Mouse (Mus musculus): ENCODE results near the gene Gprc5c. TPM values are rescaled to one million over a fixed set of nuclear protein-coding genes. Genes with fewer than 3 reads are reported as not detected.
A peak's percentile ranks its signal among the peaks of the same experiment; 100 is the strongest.

Gene Gprc5c
- total RNA-seq, 2 experiments from 2014 or later: 0.09 to 0.77 TPM

DNA sequence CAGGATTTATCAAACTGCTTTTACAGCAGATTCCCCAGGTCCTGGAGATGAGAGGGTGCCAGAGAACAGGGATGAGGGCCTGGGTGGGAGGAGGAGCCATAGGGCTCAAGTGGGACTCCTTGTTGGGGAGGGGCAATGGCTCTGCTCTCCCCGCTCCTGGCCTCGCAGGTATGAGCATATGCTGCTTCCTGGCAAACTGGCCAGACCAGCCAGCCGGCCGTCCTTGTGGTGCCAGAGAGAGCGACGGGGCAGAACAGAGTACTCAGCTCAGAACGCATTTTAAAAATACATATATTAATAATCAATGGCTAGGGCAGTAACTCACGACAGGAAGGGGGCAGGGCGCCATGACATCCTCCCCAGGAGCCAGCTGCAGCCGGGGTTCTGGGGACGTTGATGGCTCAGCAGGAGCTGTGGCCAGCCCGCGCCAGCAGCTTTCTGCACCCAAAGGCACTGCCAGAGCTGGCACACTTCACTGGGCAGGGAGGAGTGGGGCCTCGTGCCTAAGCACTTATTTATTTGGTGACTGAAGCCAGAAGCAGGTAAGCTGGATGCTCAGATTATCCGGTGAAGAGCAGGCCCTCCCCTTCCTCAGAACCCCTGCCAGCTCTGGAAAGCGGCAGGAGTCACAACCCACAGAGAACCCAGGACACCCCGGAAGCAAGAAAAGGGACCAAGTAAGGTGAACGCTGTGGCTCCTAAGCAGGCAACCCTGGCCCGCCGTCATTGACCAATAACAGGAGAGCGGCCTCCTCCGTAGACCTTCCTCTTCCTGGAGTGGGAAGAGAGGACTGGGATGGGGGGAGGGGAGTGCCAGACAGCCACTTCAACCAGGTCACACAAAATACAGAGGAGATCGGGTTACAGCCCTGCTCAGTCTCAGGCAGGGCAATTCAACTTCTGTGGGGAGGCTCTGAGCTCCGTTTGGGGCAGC, 21.2 kb upstream of the Gprc5c start:
- ATAC-seq (replicated peaks; ENCODE audit: low FRiP score, poor library complexity, severe bottlenecking): no peak

DNA sequence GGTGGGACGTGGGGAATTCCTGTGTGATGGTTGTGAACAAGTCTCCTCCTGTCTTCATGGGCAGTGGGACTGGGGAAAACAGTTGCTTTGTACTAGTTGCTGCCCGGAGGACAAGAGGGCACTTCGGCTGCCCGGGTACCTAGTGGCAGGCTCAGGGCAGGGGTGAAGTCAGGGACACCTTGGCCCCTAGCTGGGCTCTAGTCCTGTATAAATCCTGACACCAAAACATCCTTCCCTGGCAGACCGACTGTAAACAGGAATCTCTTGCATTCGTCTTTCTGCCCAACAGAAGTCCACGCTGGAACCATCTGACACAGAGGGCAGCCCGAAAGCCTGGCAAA, 20.5 kb upstream of the Gprc5c start:
- ATAC-seq (replicated peaks; ENCODE audit: low FRiP score, poor library complexity, severe bottlenecking): no peak

DNA sequence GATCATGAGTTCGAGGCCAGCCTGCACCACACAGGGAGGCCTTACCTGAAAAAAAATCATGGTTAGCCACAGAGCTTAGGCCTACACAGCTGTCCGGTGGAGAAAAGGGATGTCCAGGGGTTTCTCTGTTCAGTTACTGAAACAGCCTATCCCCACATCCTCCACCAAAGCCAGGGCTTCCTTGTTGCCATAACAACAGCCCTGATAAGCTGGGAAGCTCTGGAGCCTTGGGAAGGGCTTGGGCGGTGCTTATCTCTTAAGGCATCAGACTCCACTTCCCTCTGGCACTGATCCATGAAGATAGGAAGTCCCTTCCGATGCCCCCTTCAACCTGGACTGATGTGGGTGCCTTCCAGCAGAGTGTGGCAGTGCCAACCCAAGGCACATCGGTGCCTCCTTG, 17.8 kb upstream of the Gprc5c start:
- ATAC-seq (replicated peaks; ENCODE audit: low FRiP score, poor library complexity, severe bottlenecking): no peak

DNA sequence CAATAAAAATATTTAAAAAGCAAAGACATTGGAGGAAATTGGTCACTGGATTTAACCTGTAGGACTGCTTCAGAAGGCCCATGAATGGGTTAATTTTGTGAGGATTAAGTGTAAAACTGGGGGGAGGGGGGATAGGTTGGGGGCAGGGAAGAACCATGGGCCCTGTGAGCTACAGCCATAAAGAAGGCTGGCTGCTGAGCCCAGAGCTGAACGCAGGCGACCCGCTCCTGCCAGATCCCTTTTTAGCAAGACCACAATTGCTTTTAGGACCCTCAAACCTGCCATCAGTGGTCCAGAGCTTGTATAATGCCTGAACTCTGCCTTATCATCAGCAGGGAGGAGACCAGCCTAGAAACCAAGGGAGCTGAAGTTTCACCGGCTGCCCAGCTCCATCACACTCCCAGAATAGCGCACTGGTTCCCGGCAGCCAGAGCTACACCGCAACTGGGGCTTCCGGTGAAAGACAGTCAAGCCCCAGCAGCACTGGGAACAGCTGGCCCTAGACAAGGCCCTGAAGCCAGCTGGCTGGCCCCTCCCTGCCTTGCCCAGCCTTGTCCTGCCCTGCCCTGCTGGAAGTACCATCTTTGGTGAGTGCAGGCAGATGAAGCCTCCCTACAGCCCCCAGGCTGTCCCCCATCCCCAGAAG, 7.0 kb upstream of the Gprc5c start:
- ATAC-seq (replicated peaks; ENCODE audit: low FRiP score, poor library complexity, severe bottlenecking): no peak

DNA sequence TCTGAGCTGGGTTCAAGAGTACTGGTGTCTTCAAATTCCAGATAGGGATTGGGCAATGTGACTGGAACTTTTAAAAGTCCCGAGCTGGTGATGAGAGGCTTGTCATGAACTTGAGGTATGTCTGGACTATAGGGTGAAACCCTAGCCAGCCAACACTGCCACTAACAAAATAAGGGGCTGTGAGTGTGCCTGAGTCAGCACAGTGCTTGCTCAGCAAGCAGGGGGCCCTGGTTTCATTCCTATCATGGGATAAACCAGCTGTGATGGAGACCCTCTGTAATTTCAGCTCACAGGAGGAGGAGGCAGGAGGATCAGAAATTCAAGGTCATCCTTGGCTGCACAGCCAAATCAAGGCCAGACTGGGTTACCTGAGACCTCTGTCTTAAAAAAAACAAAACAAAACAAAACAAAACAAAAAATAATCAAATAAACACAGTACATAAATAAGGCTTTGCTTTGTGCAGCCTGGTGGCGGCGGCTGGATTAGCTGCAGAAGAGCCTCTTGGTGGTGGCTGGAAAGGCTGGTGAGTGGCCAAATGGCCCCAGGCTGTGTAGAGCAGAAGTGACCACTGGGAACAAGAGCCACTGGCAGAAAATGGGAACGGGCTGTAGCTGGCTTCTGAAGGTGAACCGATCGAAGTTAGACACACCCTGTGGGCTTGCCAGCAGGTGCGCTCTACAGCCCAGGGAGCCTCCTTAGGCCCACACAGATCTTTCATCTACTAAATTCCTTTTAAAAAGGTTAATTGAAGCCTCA, 6.3 kb upstream of the Gprc5c start:
- no peak for ATAC-seq (replicated peaks; ENCODE audit: low FRiP score, poor library complexity, severe bottlenecking)

DNA sequence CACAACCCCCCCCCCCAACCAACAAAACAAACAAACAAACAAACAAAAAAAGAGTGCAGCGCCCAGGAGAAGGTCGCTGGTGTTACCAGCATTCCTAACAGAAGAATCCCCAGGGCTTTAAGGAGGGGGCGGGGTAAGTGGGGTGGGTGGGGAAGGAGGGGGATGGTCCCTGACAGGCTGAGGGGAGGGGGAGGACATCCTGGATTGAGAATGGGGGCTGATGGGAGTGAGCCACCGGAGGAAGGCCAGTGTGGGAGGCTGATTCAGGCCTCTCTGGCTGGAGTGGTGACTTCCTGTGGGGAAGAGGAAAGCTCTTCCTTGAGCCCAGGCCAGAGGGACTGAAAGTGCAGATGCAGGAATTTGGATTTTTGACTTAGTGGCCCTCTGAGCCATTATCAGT, 4.6 kb upstream of the Gprc5c start:
- no peak for ATAC-seq (replicated peaks; ENCODE audit: low FRiP score, poor library complexity, severe bottlenecking)

DNA sequence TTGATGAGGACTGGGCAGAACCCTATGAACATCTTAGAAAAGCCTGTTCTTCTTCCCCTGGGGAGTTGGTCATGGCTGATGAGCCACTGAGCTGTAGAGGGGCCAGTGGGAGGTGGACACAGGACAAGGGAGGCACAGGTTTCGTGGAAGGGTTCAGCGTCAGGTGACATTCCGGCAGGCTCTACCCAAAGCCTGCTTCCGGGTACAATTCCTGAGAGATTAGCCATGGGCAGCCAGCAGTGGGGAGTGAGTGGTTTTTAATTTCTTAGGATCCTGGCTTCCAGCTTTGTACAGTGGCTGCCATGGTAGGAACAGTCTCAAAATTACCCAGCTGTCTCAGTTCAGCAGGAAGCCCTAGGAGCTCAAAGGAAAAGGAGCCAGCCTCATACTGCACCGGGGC, 3.9 kb upstream of the Gprc5c start:
- ATAC-seq (replicated peaks; ENCODE audit: low FRiP score, poor library complexity, severe bottlenecking): no peak

DNA sequence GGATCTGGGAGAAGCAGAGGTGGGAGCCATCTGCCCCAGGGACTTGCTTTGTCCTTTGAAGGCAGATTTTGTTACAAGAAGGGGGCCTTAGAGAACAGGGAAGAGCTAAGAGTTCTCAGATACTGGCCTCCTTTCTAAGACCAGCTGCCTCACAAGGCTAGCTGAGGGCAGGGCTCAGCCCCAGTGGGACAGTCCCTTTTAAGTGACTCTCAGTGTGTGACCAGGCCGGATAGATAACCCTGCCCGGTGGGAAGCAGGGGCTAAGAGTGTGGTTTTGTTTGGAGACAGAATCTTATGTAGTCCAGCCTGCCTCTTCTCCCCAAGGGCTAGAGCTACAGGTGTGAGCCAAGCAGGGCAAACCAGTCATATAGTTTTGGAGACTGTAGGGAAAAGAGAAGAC, 1.4 kb upstream of the Gprc5c start:
- ATAC-seq (replicated peaks; ENCODE audit: low FRiP score, poor library complexity, severe bottlenecking): no peak

DNA sequence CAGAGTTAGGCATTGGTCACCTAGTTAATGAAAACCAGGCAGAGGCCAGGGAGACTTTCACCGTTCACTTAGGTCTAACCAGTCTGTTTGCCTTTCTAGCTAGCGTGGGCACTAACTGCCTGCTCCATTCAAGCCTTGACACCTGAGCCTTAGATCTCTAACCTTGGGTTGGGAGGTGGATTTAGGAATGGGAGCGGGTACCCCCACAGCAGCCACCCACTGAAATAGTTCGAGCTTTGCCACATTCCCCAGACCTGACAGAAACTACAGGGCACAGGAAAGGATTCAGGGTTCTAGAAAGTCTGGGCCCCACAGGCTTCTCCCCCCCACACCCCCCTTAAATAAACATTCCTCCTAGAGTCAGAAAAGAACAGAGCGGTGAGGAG, 893 bp upstream of the Gprc5c start:
- no peak for ATAC-seq (replicated peaks; ENCODE audit: low FRiP score, poor library complexity, severe bottlenecking)

DNA sequence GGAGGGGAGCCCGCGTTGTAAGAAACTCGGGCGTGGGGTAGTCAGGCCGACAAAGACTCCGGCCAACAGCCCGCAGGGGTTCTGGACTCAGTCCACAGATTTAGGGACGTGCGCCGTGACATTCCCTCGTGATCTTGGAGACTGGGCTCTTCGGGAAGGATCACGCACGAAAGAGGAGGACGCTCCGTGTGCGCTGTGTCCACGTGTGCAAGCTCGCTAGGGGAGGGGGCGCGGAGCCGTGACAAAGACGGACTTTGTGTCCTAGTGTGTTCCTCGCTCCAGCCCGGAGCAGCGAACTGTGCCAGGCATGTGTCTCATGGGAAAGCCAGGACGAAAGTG, 286 bp downstream of the Gprc5c start:
- no peak for ATAC-seq (replicated peaks; ENCODE audit: low FRiP score, poor library complexity, severe bottlenecking)

DNA sequence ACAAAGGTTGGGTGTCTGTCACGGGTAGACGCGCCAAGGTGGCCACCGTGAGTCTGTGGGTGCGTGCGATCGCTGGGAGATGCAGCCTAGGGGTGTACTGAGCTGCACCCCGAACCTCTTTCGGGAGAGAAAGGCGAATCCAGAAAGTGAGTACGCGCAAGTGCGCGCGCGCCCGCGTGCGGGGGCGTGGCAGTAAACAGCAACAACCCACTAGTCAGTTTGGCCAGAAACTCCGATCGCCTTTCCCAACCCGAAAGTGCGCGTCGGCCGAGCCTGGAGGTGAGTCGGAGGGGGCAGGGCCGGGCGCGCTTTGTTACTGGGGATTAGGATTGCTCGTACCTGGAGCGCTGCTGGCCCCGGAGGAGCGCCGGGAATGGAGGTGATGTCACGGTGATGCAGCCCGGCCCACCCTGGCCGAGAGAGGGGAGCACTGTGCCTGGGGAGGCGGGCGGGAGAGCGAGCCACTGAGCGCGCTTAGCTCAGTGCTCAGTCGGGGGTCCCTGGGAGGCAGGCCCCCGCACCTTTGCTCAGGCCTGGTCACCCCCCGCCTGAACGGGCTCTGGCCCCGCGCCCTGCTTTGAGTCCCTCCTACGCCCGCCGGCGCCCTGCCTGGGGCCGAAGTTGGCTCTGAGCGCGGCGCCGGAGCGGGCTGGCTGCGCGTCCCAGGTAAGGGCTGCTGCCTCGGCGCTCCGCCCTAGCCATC, 807 bp downstream of the Gprc5c start:
- no peak for ATAC-seq (replicated peaks; ENCODE audit: low FRiP score, poor library complexity, severe bottlenecking)

DNA sequence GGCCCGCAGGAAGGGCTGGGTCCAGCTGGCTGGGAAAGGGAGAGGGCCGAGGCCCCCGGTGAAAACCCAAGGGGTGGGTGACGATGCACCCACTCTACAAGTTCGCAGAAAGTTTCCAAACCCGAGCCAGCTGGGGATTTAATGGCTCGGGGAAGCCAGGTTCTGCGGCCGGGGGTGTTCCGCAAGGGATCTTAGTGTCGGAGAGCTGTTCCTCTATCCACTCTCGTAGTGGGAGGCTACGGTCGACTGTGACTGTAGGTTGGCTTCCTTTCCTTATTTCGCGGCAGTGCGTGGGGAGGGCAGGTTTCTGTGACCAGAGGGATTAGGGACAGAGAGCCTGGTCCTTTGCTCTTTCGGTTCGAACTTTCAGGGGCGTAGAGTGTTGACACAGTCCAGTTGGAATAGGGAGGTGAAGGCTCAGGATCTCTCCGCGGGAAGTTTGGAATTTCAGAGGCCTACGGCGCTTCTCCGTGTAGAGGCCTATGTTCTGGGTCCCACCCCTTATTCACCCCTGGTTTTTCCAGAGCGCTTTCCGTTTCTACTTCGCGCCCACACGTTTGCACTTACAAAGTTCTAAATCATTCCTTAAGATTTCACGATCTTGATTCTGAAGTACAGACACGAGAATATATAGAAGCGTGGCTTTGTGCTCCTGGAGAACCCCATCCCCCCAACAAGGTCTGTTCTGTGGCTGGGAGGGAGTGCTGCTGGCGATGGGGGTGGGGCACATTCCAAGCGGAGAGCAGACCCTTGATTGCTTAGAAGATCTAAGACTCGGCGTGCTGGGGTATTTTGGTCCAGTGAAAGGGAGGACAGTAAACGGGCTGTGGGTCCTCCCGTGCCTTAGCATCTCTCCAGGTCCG, 1.6 kb downstream of the Gprc5c start:
- ATAC-seq (replicated peaks; ENCODE audit: low FRiP score, poor library complexity, severe bottlenecking): no peak

DNA sequence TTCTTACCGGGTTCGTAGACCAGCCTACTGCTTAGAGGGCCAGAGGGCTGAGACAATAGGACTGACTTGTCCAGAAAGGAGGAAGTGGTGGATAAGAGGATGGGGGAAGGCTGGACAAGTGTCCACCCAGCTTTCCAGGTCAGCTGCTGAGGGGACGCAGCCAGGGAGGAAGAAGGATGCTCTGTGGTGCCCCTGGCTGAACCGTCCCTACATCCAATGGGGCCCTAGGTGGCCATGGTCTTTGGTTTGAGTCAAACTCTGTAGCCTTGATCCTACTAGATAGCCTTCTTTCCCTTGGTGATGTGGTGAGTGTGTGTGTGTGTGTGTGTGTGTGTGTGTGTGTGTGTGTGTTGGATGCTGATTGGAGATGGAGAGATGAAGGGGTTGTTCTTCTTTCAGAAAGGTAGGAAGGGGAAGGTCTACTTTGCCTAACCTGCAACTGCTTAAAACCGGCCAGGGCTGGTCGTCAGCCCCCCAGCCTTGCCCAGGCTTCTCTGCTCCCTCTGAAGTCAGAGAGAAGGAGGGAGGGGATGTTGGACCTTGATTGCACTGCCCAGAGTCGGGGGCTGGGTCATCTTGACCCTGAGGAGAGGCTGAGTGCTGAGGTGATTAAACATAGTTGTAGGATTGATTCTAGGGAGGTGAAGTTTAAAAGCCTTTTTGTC, 2.4 kb downstream of the Gprc5c start:
- ATAC-seq (replicated peaks; ENCODE audit: low FRiP score, poor library complexity, severe bottlenecking): no peak

DNA sequence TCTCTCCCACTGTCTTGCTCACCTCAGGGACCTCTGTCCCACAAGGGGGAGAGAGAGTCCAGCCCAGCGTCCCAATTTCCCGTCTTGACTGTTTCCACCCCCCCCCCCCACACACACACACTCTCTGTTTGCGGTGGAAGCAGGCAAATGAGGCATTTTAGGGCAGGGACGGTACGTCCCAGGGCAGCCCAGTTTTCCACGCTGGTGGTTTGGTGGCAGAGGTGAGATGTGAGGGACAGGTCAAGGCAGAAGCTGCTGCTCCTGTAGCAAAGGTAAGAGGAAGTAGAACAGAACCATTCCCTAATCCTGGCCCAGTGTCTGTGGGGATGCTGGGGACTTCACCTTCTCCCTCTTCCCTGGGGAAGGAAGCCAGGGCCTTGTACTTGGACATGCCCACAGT, 3.6 kb downstream of the Gprc5c start:
- no peak for ATAC-seq (replicated peaks; ENCODE audit: low FRiP score, poor library complexity, severe bottlenecking)

DNA sequence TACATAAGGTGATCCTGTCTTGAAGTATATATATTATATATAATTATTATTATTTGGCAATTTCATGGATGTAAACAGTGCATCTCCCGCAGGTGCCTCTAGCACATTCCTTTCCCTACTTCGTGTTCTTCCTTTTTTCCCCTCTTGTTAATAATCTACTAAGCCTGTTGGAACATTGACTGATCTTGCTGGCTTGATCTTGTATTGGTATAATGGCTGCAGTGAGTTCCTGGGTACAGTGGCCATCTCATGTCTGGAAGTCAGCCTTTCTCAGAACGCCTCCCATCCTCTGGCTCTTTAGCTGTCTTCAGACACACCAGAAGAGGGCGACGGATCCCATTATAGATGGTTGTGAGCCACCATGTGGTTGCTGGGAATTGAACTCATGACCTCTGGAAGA, 5.2 kb downstream of the Gprc5c start:
- ATAC-seq (replicated peaks; ENCODE audit: low FRiP score, poor library complexity, severe bottlenecking): no peak

DNA sequence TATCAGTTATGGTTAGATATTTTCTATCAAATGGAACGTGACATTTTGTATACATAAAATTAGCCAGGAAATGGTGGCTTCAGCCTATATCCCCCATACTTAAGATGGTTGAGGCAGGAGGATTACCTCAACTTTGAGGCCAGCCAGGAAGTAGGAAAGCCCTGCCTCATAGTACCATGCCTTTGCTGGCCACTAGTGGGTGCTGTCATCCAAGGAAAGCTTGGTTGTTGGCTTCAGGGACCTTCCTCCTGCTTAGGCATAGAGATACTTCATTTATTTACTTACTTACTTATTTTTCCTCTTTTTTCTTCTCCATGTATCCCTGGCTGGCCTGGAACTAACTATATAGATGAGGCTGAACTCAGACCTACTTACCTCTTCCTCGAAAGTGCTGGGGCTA, 7.7 kb downstream of the Gprc5c start:
- 0 out of 2 replicates have a peak, but pooled peaks have one; percentile 55 for ATAC-seq (replicated peaks; ENCODE audit: low FRiP score, poor library complexity, severe bottlenecking)

DNA sequence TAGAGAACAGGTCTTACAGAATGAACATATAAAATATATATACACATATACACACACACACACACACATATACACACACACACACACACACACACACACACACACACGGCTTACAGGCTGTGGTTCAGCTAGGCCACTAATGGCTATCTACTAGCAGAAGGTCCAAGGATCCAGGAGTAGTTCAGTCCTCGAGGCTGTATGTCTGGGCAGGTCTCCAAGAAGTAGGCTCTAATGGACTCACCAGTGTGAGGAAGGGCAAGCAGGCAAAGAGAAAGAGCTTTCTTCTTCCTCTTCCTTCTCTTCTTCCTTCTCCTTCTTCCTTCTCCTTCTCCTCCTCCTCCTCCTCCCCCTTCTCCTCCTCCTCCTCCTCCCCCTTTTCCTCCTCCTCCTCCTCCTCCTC, 10.1 kb downstream of the Gprc5c start:
- ATAC-seq (replicated peaks; ENCODE audit: low FRiP score, poor library complexity, severe bottlenecking): no peak

DNA sequence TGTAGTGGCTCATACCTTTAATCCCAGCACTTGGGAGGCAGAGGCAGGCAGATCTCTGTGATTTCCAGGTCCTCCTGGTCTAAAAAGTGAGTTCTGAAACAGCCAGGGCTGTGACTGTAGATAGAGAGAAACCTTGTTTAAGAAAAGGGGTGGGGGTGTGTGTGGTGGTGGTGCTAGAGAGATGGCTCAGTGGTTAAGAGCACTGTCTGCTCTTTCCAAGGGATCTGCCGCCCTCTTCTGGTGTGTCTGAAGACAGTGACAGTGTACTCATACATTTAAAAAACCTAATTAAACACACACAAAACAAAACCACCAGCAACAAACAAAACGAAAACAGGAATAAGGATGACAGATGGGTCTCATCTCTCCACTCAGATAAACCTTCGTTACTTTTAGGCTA, 11.7 kb downstream of the Gprc5c start:
- no peak for ATAC-seq (replicated peaks; ENCODE audit: low FRiP score, poor library complexity, severe bottlenecking)

DNA sequence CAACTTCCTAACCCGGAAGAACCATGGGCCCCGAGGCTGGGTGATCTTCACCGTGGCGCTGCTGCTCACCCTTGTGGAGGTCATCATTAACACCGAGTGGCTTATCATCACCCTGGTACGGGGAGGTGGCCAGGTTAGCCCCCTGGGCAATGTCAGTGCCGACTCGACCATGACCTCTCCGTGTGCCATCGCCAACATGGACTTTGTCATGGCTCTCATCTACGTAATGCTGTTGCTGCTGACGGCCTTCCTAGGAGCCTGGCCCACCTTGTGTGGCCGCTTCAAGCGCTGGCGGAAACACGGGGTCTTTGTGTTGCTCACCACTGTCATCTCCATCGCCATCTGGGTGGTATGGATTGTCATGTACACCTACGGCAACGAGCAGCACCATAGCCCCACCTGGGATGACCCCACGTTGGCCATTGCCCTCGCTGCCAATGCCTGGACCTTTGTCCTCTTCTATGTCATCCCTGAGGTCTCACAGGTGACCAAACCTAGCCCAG, 13.0 kb downstream of the Gprc5c start:
- no peak for ATAC-seq (replicated peaks; ENCODE audit: low FRiP score, poor library complexity, severe bottlenecking)

Measured in erythroblast, adult 5-6 weeks (primary cell).